In the genomic region with DNA sequence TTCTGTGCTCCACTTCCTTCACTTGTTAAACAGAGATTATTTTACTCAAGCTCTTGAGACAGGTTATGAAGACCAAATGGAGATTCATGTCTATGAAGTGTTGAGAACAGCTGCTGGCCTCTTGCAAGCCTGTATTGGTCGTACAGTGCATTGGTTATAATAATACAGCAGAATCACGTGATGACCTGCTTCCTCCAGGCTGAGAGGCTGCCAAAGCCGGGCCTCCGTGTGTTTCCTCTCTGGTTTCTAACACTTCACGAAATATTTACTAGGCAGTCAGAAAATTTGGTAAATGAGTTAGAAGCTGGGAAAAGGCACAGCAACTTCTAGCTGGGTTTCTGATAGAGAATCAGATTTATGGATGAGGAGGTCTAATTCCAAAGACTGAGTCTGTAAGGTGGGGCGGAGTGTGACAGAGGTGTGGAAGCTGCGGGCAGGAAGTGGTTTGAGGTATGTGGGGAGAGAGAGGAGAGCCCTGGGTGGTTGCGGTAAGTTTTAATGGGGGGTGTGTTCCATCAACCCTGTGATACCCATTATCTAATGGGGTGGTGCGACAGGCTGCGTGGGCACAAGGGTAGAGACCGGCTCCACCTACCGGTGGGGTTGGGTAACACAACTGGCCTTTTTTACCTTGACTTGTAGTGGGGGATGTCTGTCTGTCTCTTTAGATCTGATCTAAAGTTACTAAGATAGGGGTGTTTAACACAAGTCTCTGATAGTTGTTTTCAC, we compare ENCODE assay signal across 8 mouse cellular contexts.
A peak's percentile ranks its signal among the peaks of the same experiment; 100 is the strongest.
DNase-seq lines count a peak whose midpoint lies in the region; ATAC-seq and TF ChIP-seq lines count a peak whose summit lies in the region.
"Had no signal": no experiment of that assay in that cellular context is flagged by ENCODE, and none has a peak within 500 bp of the region (broad histone marks: within the 10 kb centered on the region; RNA-seq: fewer than 3 reads in every experiment).

No protein-coding gene starts in this region.

- no peaks in the 10 kb centered on the region for H3K27me3 ChIP-seq in lung, postnatal 0 days (replicated peaks; ENCODE audit: insufficient read depth, low read length)
- H3K27me3 ChIP-seq in midbrain, embryonic 14.5 days (ENCODE audit: control insufficient read depth, insufficient read depth, low read length), result no peaks in the 10 kb centered on the region
- H3K27me3 ChIP-seq: limb, embryonic 13.5 days had no signal

- intact Hi-C loops in left cerebral cortex, postnatal 10 days (cut with DNase I), result loop anchor here (5.0 kb wide), 1 partner anchor 159 kb away; the partner anchor contains the start of gene Plpp3

- no peak overlapping the region for H3K4me3 ChIP-seq in brown adipose tissue, adult 24 weeks (ENCODE audit: insufficient read depth, low read depth, low read length)
- no peak overlapping the region for H3K4me3 ChIP-seq in lung, postnatal 0 days (ENCODE audit: low read depth, low read length)
- no peak overlapping the region for H3K4me3 ChIP-seq in midbrain, embryonic 14.5 days (replicated peaks; ENCODE audit: low read depth, low read length)
- H3K4me3 ChIP-seq: limb, embryonic 13.5 days had no signal

- no peak overlapping the region for H3K4me2 ChIP-seq in lung, postnatal 0 days (replicated peaks; ENCODE audit: low read depth, low read length)
- H3K4me2 ChIP-seq in midbrain, embryonic 14.5 days (ENCODE audit: low read length), result no peak overlapping the region
- H3K4me2 ChIP-seq: limb, embryonic 13.5 days had no signal

- H3K27ac ChIP-seq in brown adipose tissue, adult 24 weeks (replicated peaks; ENCODE audit: low read depth, low read length), result peak overlapping the region; percentile 71
- H3K27ac ChIP-seq in lung, postnatal 0 days (ENCODE audit: low read length), result no peak overlapping the region
- no peak overlapping the region for H3K27ac ChIP-seq in midbrain, embryonic 14.5 days (replicated peaks; ENCODE audit: low read depth, low read length)
- H3K27ac ChIP-seq: limb, embryonic 13.5 days had no signal

- no peaks in the 10 kb centered on the region for H3K36me3 ChIP-seq in lung, postnatal 0 days (ENCODE audit: insufficient read depth, low read length)
- no peaks in the 10 kb centered on the region for H3K36me3 ChIP-seq in midbrain, embryonic 14.5 days (ENCODE audit: control insufficient read depth, insufficient read depth, low read length)
- H3K36me3 ChIP-seq: limb, embryonic 13.5 days had no signal

- no peak for TF ChIP-seq EP300 in lung, postnatal 0 days (IDR thresholded peaks at IDR 0.05)

- ATAC-seq in lung, postnatal 0 days, result no peak; the same call in 1 of the 2 replicates
- ATAC-seq in midbrain, embryonic 14.5 days (ENCODE audit: low FRiP score, low TSS enrichment), result no peak

- 48% methylated on average over 12 of the region's 12 CpGs for WGBS in lung, postnatal 0 days
- WGBS in midbrain, embryonic 14.5 days, result 85% methylated on average over 12 of the region's 12 CpGs

- H3K9me3 ChIP-seq in lung, postnatal 0 days (ENCODE audit: low read length), result no peaks in the 10 kb centered on the region
- H3K9me3 ChIP-seq in midbrain, embryonic 14.5 days (ENCODE audit: control insufficient read depth, low read length), result no peaks in the 10 kb centered on the region
- H3K9me3 ChIP-seq: limb, embryonic 13.5 days had no signal

- peak; percentile 81 for DNase-seq in A20 (ENCODE audit: low read depth, low spot score)
- peak; percentile 2 for DNase-seq in CD4-positive helper T cell, adult 2 months (ENCODE audit: low read depth, low spot score)
- no peak for DNase-seq in lung, postnatal 0 days (ENCODE audit: low spot score)
- peak; percentile 25 to 26 for DNase-seq in thymus, adult 18-20 months
- DNase-seq in midbrain, embryonic 14.5 days, result no peak
- DNase-seq in left cerebral cortex, postnatal 10 days (ENCODE audit: extremely low spot score in 1 of 2, low spot score in 2 of 2), result no peak

- peaks cover 18% of the 10 kb centered on the region for H3K4me1 ChIP-seq in brown adipose tissue, adult 24 weeks (ENCODE audit: control insufficient read depth, insufficient read depth, insufficient read length, low read length)
- H3K4me1 ChIP-seq in lung, postnatal 0 days (ENCODE audit: insufficient read depth, low read depth, low read length), result no peaks in the 10 kb centered on the region
- H3K4me1 ChIP-seq in midbrain, embryonic 14.5 days (ENCODE audit: control insufficient read depth, insufficient read depth, low read length), result no peaks in the 10 kb centered on the region

- H3K9ac ChIP-seq in lung, postnatal 0 days (replicated peaks; ENCODE audit: low read depth), result no peak overlapping the region
- H3K9ac ChIP-seq in midbrain, embryonic 14.5 days (replicated peaks; ENCODE audit: low read length), result no peak overlapping the region
- H3K9ac ChIP-seq: limb, embryonic 13.5 days had no signal

- TF ChIP-seq CTCF in lung, postnatal 0 days (IDR thresholded peaks at IDR 0.05), result peak; percentile 59

Comparison
In these comparisons a context has a peak if more than half of its experiments do, and no peak if none do; other contexts are left out.
1. DNase-seq: peak in A20 (single experiment), CD4-positive helper T cell, adult 2 months (single experiment) and thymus, adult 18-20 months (2 of 2); none in lung, postnatal 0 days (single experiment), midbrain, embryonic 14.5 days (single experiment) and left cerebral cortex, postnatal 10 days (0 of 2).